In genomic region chr6:29215181-29215580, GRCm38 (mm10) we compare ENCODE assay signal across 9 mouse cellular contexts. TPM values are rescaled to one million over a fixed set of nuclear protein-coding genes. Genes with fewer than 3 reads are reported as not detected.
A peak's percentile ranks its signal among the peaks of the same experiment; 100 is the strongest.
DNase-seq lines count a peak whose midpoint lies in the region; ATAC-seq and TF ChIP-seq lines count a peak whose summit lies in the region.
"Had no signal": no experiment of that assay in that cellular context is flagged by ENCODE, and none has a peak within 500 bp of the region (broad histone marks: within the 10 kb centered on the region; RNA-seq: fewer than 3 reads in every experiment).

No protein-coding gene starts in this region.

- no peak for ATAC-seq in hindbrain, embryonic 12.5 days (ENCODE audit: low FRiP score)
- ATAC-seq in midbrain, embryonic 13.5 days: no peak

- peak overlapping the region; percentile 69 for H3K4me3 ChIP-seq in kidney, adult 2 months (ENCODE audit: insufficient read depth, low read depth, low read length)
- peak overlapping the region; percentile 58 for H3K4me3 ChIP-seq in bone marrow macrophage, adult 2 months (ENCODE audit: insufficient read depth, low read length)
- H3K4me3 ChIP-seq in hindbrain, embryonic 12.5 days: peak overlapping the region; percentile 47
- H3K4me3 ChIP-seq in midbrain, embryonic 13.5 days (replicated peaks): peak overlapping the region; percentile 73

- H3K36me3 ChIP-seq in kidney, adult 2 months (ENCODE audit: control insufficient read depth, insufficient read depth, low read length): no peaks in the 10 kb centered on the region
- H3K36me3 ChIP-seq in hindbrain, embryonic 12.5 days: no peaks in the 10 kb centered on the region
- no peaks in the 10 kb centered on the region for H3K36me3 ChIP-seq in midbrain, embryonic 13.5 days

- TF ChIP-seq POLR2A in kidney, adult 2 months (IDR thresholded peaks at IDR 0.05; ENCODE audit: low read depth, low read length): no peak
- TF ChIP-seq POLR2A in bone marrow macrophage, adult 2 months (IDR thresholded peaks at IDR 0.05; ENCODE audit: borderline replicate concordance, low read depth, low read length): no peak

- 26% methylated on average over 9 of the region's 9 CpGs for WGBS in kidney, adult 2 months
- WGBS in hindbrain, embryonic 12.5 days: 8% methylated on average over 9 of the region's 9 CpGs
- 5% methylated on average over 9 of the region's 9 CpGs for WGBS in midbrain, embryonic 13.5 days

- peak overlapping the region; percentile 95 for H3K4me2 ChIP-seq in hindbrain, embryonic 12.5 days (replicated peaks)
- H3K4me2 ChIP-seq in midbrain, embryonic 13.5 days (replicated peaks): peak overlapping the region; percentile 97

- no peak for DNase-seq in kidney, adult 2 months
- no peak for DNase-seq in kidney, postnatal 14 days
- no peak for DNase-seq in left cerebral cortex, adult 18-20 months (ENCODE audit: low spot score in 2 of 2)
- DNase-seq in ovary, postnatal 36 days (ENCODE audit: low spot score): no peak
- no peak for DNase-seq in frontal cortex, adult 2 months (ENCODE audit: extremely low spot score in 1 of 2, low spot score in 1 of 2)

- no peaks in the 10 kb centered on the region for H3K27me3 ChIP-seq in kidney, adult 2 months (replicated peaks; ENCODE audit: control insufficient read depth, insufficient read depth, low read length)
- peaks cover 24% of the 10 kb centered on the region for H3K27me3 ChIP-seq in hindbrain, embryonic 12.5 days
- peaks cover 16% of the 10 kb centered on the region for H3K27me3 ChIP-seq in midbrain, embryonic 13.5 days

- no peak overlapping the region for H3K27ac ChIP-seq in kidney, adult 2 months (ENCODE audit: insufficient read depth, low read depth, low read length)
- no peak overlapping the region for H3K27ac ChIP-seq in bone marrow macrophage, adult 2 months (ENCODE audit: insufficient read depth, low read depth, low read length)
- no peak overlapping the region for H3K27ac ChIP-seq in hindbrain, embryonic 12.5 days
- no peak overlapping the region for H3K27ac ChIP-seq in midbrain, embryonic 13.5 days

- no peak for TF ChIP-seq CTCF in kidney, adult 2 months (conservative IDR thresholded peaks at IDR 0.05; ENCODE audit: insufficient read depth, insufficient read length, low read depth, low read length)
- TF ChIP-seq CTCF in bone marrow macrophage, adult 2 months (IDR thresholded peaks at IDR 0.05; ENCODE audit: low read depth, low read length): no peak

- no peaks in the 10 kb centered on the region for H3K4me1 ChIP-seq in kidney, adult 2 months (ENCODE audit: control insufficient read depth, insufficient read depth, low read length)
- peaks cover 32% of the 10 kb centered on the region for H3K4me1 ChIP-seq in bone marrow macrophage, adult 2 months (ENCODE audit: control insufficient read depth, insufficient read depth, low read length)
- peaks cover 43% of the 10 kb centered on the region for H3K4me1 ChIP-seq in hindbrain, embryonic 12.5 days
- peaks cover 54% of the 10 kb centered on the region for H3K4me1 ChIP-seq in midbrain, embryonic 13.5 days (replicated peaks)

- H3K9ac ChIP-seq in hindbrain, embryonic 12.5 days: no peak overlapping the region
- H3K9ac ChIP-seq in midbrain, embryonic 13.5 days (replicated peaks): peak overlapping the region; percentile 82

- no peaks in the 10 kb centered on the region for H3K9me3 ChIP-seq in hindbrain, embryonic 12.5 days (replicated peaks)
- no peaks in the 10 kb centered on the region for H3K9me3 ChIP-seq in midbrain, embryonic 13.5 days

RNA-seq across cellular contexts. Expression of gene Impdh1, which starts 1.0 kb away (rescaled TPM):
- 16.8 and 17.7 TPM in 2 replicates for polyA plus RNA-seq in kidney, adult 2 months (2012; rRNA removed)
- polyA plus RNA-seq in bone marrow macrophage, adult 2 months (2012; ENCODE audit: insufficient read depth, insufficient read length, missing spikeins): 32.8 and 35.0 TPM in 2 replicates
- 49.9 and 52.4 TPM in 2 replicates for polyA plus RNA-seq in hindbrain, embryonic 12.5 days (2016; fragmentation: Nextera tagmentation; extraction: Ambion mirVana)
- polyA plus RNA-seq in midbrain, embryonic 13.5 days (2015; fragmentation: Nextera tagmentation; extraction: Ambion mirVana): 43.5 and 51.8 TPM in 2 replicates
- total RNA-seq in left cerebral cortex, adult 18-20 months (2021): 10 to 100 TPM; 56.7 to 58.6 TPM
- 58.2 and 64.1 TPM in 2 replicates for polyA plus RNA-seq in frontal cortex, adult 2 months (2012; rRNA removed)

RNA-seq across cellular contexts. Expression of gene Prrt4, which starts 35.8 kb away (rescaled TPM):
- polyA plus RNA-seq in kidney, adult 2 months (2012; rRNA removed): 0.20 and 0.24 TPM in 2 replicates
- polyA plus RNA-seq in bone marrow macrophage, adult 2 months (2012; ENCODE audit: insufficient read depth, insufficient read length, missing spikeins): not detected in 2 replicates
- polyA plus RNA-seq in hindbrain, embryonic 12.5 days (2016; fragmentation: Nextera tagmentation; extraction: Ambion mirVana): 2.4 and 2.6 TPM in 2 replicates
- polyA plus RNA-seq in midbrain, embryonic 13.5 days (2015; fragmentation: Nextera tagmentation; extraction: Ambion mirVana): 2.7 and 3.6 TPM in 2 replicates
- 1 to 10 TPM; 3.0 to 3.5 TPM for total RNA-seq in left cerebral cortex, adult 18-20 months (2021)
- polyA plus RNA-seq in frontal cortex, adult 2 months (2012; rRNA removed): 3.7 and 4.3 TPM in 2 replicates
- total RNA-seq: hematopoietic stem cell, adult 5-6 weeks had no signal

RNA-seq across cellular contexts. Expression of gene Rbm28, which starts 50.4 kb away (rescaled TPM):
- polyA plus RNA-seq in kidney, adult 2 months (2012; rRNA removed): 4.9 and 6.1 TPM in 2 replicates
- polyA plus RNA-seq in bone marrow macrophage, adult 2 months (2012; ENCODE audit: insufficient read depth, insufficient read length, missing spikeins): 42.5 and 43.8 TPM in 2 replicates
- polyA plus RNA-seq in hindbrain, embryonic 12.5 days (2016; fragmentation: Nextera tagmentation; extraction: Ambion mirVana): 57.7 and 61.0 TPM in 2 replicates
- polyA plus RNA-seq in midbrain, embryonic 13.5 days (2015; fragmentation: Nextera tagmentation; extraction: Ambion mirVana): 47.2 and 48.5 TPM in 2 replicates
- total RNA-seq in left cerebral cortex, adult 18-20 months (2021): 10 to 100 TPM; 40.2 to 44.1 TPM
- 57.3 and 58.3 TPM in 2 replicates for polyA plus RNA-seq in frontal cortex, adult 2 months (2012; rRNA removed)

RNA-seq across cellular contexts. Expression of gene Hilpda, which starts 57.1 kb away (rescaled TPM):
- 6.5 and 7.4 TPM in 2 replicates for polyA plus RNA-seq in kidney, adult 2 months (2012; rRNA removed)
- polyA plus RNA-seq in bone marrow macrophage, adult 2 months (2012; ENCODE audit: insufficient read depth, insufficient read length, missing spikeins): 4.7 and 7.2 TPM in 2 replicates
- polyA plus RNA-seq in hindbrain, embryonic 12.5 days (2016; fragmentation: Nextera tagmentation; extraction: Ambion mirVana): 31.8 and 32.1 TPM in 2 replicates
- 34.5 and 36.7 TPM in 2 replicates for polyA plus RNA-seq in midbrain, embryonic 13.5 days (2015; fragmentation: Nextera tagmentation; extraction: Ambion mirVana)
- total RNA-seq in left cerebral cortex, adult 18-20 months (2021): 1 to 10 TPM; 5.5 to 6.8 TPM
- 8.7 and 10.6 TPM in 2 replicates for polyA plus RNA-seq in frontal cortex, adult 2 months (2012; rRNA removed)
